Mouse (Mus musculus) G1E (cell line): ENCODE measurements around the gene Orai1. TPM values are rescaled to one million over a fixed set of nuclear protein-coding genes. Genes with fewer than 3 reads are reported as not detected.

Source experiments
- ATAC-seq: 2 replicates; pipeline ENCODE4 v1.8.0; 2016; ENCODE audit warnings: mild to moderate bottlenecking; ENCODE audit not compliant: insufficient number of reproducible peaks, poor library complexity, low FRiP score, severe bottlenecking; ENCODE audit errors: extremely low read depth
- DNase-seq: peaks from one replicate; pipeline ENCODE4 v3.0.0; 2012; ENCODE audit warnings: low spot score
- H3K27me3 ChIP-seq: 2 replicates; pipeline ENCODE4 v1.6.1; 2012; ENCODE audit warnings: mild to moderate bottlenecking, low read length, inconsistent platforms; ENCODE audit not compliant: insufficient read depth
- H3K36me3 ChIP-seq: replicated peaks from 2 replicates; pipeline ENCODE3; 2012; ENCODE audit warnings: mild to moderate bottlenecking, inconsistent platforms
- H3K4me1 ChIP-seq: 2 replicates; pipeline ENCODE4 v1.6.1; 2012; ENCODE audit warnings: low read depth, low read length, inconsistent platforms, mixed read lengths; ENCODE audit not compliant: insufficient read depth
- H3K4me3 ChIP-seq: 2 replicates; pipeline ENCODE4 v1.5.1; 2012; ENCODE audit warnings: low read depth, mild to moderate bottlenecking, inconsistent platforms, low read length, moderate library complexity, mixed read lengths
- H3K9me3 ChIP-seq: replicated peaks from 2 replicates; pipeline ENCODE4 v1.6.1; 2012; ENCODE audit warnings: inconsistent platforms
- CTCF ChIP-seq: IDR thresholded peaks from 2 replicates; pipeline ENCODE4 v1.5.1; 2012; ENCODE audit warnings: low read depth, low read length, inconsistent platforms, mixed read lengths
- GATA1 ChIP-seq: IDR thresholded peaks from 2 replicates; pipeline ENCODE4 v1.6.1; 2012; ENCODE audit warnings: borderline replicate concordance, low read length, inconsistent platforms, mixed read lengths
- GATA2 ChIP-seq: IDR thresholded peaks from 2 replicates; pipeline ENCODE4 v1.6.1; 2012; ENCODE audit warnings: low read depth, low read length, inconsistent platforms, borderline replicate concordance
- POLR2AphosphoS5 ChIP-seq: IDR thresholded peaks from 2 replicates; pipeline ENCODE4 v1.6.1; 2012; ENCODE audit warnings: low read depth, low read length, inconsistent platforms; ENCODE audit not compliant: insufficient replicate concordance
- TAL1 ChIP-seq: conservative IDR thresholded peaks from 2 replicates; pipeline ENCODE4 v1.6.1; 2012; ENCODE audit warnings: low read depth, low read length, inconsistent platforms, mixed read lengths
- polyA plus RNA-seq: library from polyadenylated mRNA; stranded (reverse); fragments of >175 nt; gene quantifications from 2 replicates; pipeline ENCODE4 v1.2.3, GENCODE M21; 2012
- total RNA-seq, 2 experiments: library from RNA; stranded (forward) in 1 of 2; stranded (reverse) in 1 of 2; fragments of 200-1000 nt in 1 of 2; fragments of >200 nt in 1 of 2; fragmentation: Nextera tagmentation in 1 of 2; gene quantifications; 2 replicates each; pipeline ENCODE4 v1.2.3; 2014 to 2017

The Orai1 gene
- total and polyA plus RNA-seq, 3 experiments: 7.1 to 18.1 (median 16.0) TPM

DNA sequence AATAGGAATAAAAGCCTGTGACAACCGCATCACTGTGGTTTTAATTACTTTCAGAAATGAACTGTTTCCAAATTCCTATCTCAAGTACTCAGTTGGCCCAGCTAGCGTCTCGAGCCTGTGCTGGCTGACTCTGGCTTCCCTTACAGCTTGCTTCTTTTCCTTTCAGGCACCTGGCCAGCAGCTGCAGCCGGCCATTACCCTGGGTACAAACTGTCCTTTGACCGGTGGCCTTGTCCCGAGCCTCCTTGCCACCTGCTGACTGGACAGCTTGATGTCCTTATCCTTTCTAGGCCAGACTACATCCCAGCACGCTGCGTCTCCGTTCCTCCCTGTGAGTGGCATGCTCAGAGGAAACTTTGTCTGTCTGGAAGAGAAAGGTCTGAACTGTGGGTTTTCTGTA, 36.0 kb downstream of the Orai1 start:
- Histone ChIP-seq H3K4me1 (peaks cover 5% of the 10 kb centered on the region), H3K4me3 (no peak overlapping the region), H3K9me3 (peaks cover 4% of the 10 kb centered on the region; the same call in 1 of the 2 replicates), H3K27me3 (peaks cover 32% of the 10 kb centered on the region), H3K36me3 (no peaks in the 10 kb centered on the region)
- ATAC-seq (no peak), DNase-seq (no peak)
- TF ChIP-seq CTCF (no peak), TAL1 (no peak), GATA1 (no peak), POLR2AphosphoS5 (no peak), GATA2 (no peak)

DNA sequence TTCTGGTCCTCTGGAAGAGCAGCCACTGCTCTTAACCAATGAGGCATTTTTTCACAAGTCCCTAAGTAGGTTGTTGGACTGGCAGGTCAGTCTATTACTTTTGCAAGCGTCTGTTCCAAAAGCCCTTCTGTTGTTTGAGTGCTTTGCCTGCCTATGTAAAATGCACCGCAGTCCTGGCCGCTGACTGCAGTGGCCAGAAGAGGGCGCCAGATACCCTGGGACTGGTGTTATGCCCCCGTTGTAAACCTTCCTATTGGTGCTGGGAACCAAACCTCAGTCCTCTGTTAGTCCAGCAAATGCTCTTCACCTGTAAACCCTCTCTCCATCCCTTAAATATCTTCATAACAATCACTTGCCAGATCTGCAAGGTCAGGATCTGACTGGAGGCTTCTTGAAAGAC, 36.9 kb downstream of the Orai1 start:
- DNase-seq: no peak
- H3K36me3 ChIP-seq: no peaks in the 10 kb centered on the region
- no peak for ATAC-seq
- H3K4me1 ChIP-seq: peaks cover 5% of the 10 kb centered on the region
- TF ChIP-seq POLR2AphosphoS5 (no peak), GATA1 (no peak), GATA2 (no peak), TAL1 (no peak), CTCF (no peak)
- H3K27me3 ChIP-seq: peaks cover 24% of the 10 kb centered on the region
- peaks cover 4% of the 10 kb centered on the region; the same call in 1 of the 2 replicates for H3K9me3 ChIP-seq
- no peak overlapping the region for H3K4me3 ChIP-seq

DNA sequence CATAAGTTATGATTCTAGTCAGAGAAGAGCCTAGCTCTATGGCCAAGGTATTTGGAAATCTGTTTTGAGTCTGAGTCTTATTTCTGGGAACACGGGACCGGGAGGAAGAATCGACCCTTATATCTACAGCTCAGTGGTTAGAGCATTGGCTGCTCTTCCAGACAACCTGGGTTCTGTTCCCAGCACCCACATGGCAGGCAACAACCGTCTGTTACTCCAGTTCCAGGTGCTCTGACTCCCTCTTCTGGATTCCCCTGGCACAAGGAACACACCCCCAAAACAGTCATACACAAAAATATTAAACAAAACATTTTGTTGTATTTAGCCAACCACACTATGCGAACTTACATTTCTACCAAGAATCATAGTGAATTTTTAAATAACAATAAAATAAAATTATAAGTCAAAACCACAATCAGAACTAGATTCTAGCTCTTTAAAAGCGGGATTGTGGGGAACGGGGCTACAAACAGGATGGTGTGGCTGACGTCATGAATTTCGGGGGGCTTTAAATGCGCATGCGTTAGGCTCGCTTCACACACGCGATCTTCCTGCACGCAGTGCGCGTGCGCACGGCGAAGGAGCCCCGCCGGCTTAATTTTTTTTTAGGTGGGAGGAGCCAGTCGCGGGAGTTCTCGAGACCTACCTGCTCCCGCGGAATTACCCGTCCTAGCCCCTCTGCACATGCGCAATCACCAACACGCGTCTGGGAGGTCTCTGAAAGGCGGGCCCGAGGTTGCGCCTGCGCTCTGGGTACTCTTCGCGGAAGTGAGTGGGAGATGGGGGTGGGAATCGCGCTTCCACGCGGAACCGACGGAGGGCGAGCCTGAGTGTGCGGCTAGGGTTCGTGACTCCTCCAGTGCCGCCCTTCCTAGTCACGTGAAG, 42.7 kb downstream of the Orai1 start:
- peak overlapping the region; percentile 66 for H3K4me3 ChIP-seq
- peaks cover 3% of the 10 kb centered on the region; the same call in 1 of the 2 replicates for H3K27me3 ChIP-seq
- no peaks in the 10 kb centered on the region for H3K9me3 ChIP-seq
- TF ChIP-seq TAL1 (no peak), POLR2AphosphoS5 (no peak), GATA1 (no peak), GATA2 (no peak), CTCF (no peak)
- peaks cover 25% of the 10 kb centered on the region for H3K4me1 ChIP-seq
- H3K36me3 ChIP-seq: no peaks in the 10 kb centered on the region
- peak; percentile 86 for DNase-seq
- ATAC-seq: peak; percentile 94

DNA sequence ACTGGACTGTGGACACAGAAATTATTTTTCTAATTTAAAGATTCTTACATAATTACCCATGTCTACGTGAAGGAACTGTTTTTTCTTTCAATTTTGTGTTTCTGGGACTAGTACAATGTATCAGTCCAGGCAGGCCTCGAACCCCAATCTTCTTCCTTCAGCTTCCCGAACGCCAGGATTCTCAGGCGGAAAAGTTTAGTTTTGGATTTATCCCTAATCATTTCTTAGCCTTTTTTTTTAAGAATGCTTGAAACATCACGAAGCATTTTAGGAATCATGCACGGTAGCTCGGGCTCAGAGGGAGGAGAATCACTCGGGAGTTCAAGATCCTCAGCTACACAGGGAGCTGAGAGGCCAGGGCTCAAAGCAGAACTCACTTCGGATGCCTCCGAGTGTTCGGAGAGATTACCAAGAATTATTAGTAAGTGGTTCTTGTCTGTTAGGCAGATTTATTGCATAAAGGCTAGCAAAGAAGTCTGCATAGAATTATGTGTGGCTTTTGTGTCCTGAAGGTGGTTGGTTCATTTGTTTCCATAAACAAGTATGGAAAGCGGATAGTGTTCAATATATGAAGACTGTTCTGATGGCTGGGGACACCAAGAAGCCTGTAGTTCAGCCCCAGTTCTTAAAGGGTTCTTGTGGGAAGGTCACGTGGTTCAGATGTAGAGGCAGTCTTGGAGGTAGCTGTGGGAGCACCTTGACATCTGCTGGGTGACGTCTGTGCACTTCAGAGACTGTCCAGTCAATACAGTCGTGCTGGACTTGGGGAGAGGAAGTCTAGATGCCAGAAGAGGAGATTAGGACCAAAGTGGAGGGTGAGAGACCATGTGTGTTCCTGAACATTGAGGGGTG, 43.6 kb downstream of the Orai1 start:
- peak; percentile 46; the same call in 1 of the 2 replicates for ATAC-seq

DNA sequence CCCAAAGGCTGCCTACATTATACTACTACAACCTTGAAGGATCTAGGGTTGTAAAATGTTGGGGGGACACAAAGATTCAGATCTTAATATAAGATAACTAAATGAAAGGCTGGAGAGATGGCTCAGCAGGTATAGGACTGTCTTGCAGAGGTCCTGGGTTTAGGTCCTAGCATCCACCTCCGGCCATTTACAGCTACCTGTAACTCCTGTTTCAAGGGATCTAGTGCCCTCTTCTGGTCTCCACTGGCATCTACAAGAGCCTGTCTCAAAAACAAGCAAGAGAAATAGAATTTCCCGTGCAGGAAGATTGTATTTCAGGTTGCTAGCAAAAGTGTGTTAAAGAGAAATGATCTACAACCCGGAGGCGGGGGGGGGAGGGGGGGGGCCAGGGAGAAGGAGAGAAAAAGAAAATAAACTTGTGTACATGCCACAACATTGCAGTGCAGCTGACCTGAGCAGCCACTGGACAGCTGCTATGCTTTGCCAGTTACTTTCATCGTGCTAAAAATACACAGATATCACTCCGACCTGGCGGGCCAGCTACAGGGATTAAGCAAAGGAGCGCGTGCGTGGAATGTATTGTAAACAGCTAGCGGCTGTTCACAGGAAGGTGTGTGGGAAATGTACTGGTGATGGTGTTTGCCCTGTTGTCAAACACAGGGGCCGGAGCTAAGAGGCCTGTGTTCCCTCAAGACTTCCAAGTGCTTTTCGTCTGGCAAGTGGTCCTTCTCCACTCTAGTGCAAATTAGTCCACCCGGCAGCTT, 45.1 kb downstream of the Orai1 start:
- TF ChIP-seq POLR2AphosphoS5: no peak
- peak; percentile 55; the same call in 1 of the 2 replicates for TF ChIP-seq CTCF
- Histone ChIP-seq H3K4me1 (peaks cover 27% of the 10 kb centered on the region), H3K4me3 (no peak overlapping the region), H3K27me3 (no peaks in the 10 kb centered on the region), H3K36me3 (no peaks in the 10 kb centered on the region), H3K9me3 (no peaks in the 10 kb centered on the region)
- ATAC-seq (no peak), DNase-seq (no peak)

More for the DNA sequence above, 43.6 kb downstream of the Orai1 start:
- peak; percentile 44 for DNase-seq
- Histone ChIP-seq H3K27me3 (peaks cover 3% of the 10 kb centered on the region; the same call in 1 of the 2 replicates), H3K4me3 (peak overlapping the region; percentile 66), H3K4me1 (peaks cover 25% of the 10 kb centered on the region), H3K36me3 (no peaks in the 10 kb centered on the region), H3K9me3 (no peaks in the 10 kb centered on the region)
- TF ChIP-seq TAL1 (no peak), POLR2AphosphoS5 (no peak), GATA2 (no peak), GATA1 (no peak), CTCF (no peak)
